Mouse (Mus musculus): ENCODE results near the gene D7Ertd443e. TPM values are rescaled to one million over a fixed set of nuclear protein-coding genes. Genes with fewer than 3 reads are reported as not detected.
A peak's percentile ranks its signal among the peaks of the same experiment; 100 is the strongest.

The D7Ertd443e gene
- polyA plus RNA-seq, 1 experiment from 2014 or later: 0.13 TPM

GRCm38 (mm10) chr7:134320979-134321378 is 64.5 kb downstream of the D7Ertd443e start:
- Histone ChIP-seq H3K27ac (ENCODE audit: low read depth, low read length) (no peak overlapping the region), H3K9ac (ENCODE audit: low read depth, low read length) (no peak overlapping the region), H3K27me3 (ENCODE audit: control insufficient read depth, insufficient read depth, low read length) (no peaks in the 10 kb centered on the region), H3K9me3 (replicated peaks; ENCODE audit: control insufficient read depth, low read length) (no peaks in the 10 kb centered on the region), H3K4me1 (ENCODE audit: control insufficient read depth, insufficient read depth, low read length) (no peaks in the 10 kb centered on the region), H3K4me3 (ENCODE audit: low read depth, low read length) (no peak overlapping the region), H3K4me2 (no peak overlapping the region), H3K36me3 (ENCODE audit: control insufficient read depth, insufficient read depth, low read length) (no peaks in the 10 kb centered on the region)
- WGBS (ENCODE audit: insufficient replicate concordance): 78% methylated on average over 10 of the region's 10 CpGs
- ATAC-seq (replicated peaks; ENCODE audit: insufficient number of reproducible peaks, low FRiP score, low TSS enrichment): no peak

GRCm38 (mm10) chr7:134302084-134302483 is 83.4 kb downstream of the D7Ertd443e start:
- Histone ChIP-seq H3K4me2 (no peak overlapping the region), H3K9ac (ENCODE audit: low read depth, low read length) (no peak overlapping the region), H3K36me3 (ENCODE audit: control insufficient read depth, insufficient read depth, low read length) (no peaks in the 10 kb centered on the region), H3K27me3 (ENCODE audit: control insufficient read depth, insufficient read depth, low read length) (no peaks in the 10 kb centered on the region), H3K9me3 (replicated peaks; ENCODE audit: control insufficient read depth, low read length) (no peaks in the 10 kb centered on the region), H3K4me1 (ENCODE audit: control insufficient read depth, insufficient read depth, low read length) (no peaks in the 10 kb centered on the region), H3K27ac (ENCODE audit: low read depth, low read length) (no peak overlapping the region), H3K4me3 (ENCODE audit: low read depth, low read length) (no peak overlapping the region)
- 84% methylated on average over 3 of the region's 3 CpGs for WGBS (ENCODE audit: insufficient replicate concordance)
- ATAC-seq (replicated peaks; ENCODE audit: insufficient number of reproducible peaks, low FRiP score, low TSS enrichment): no peak

- WGBS (ENCODE audit: insufficient replicate concordance): 37% methylated on average over 8 of the region's 8 CpGs
- H3K27me3 ChIP-seq (ENCODE audit: control insufficient read depth, insufficient read depth, low read length): no peaks in the 10 kb centered on the region
- H3K4me2 ChIP-seq: no peak overlapping the region
- ATAC-seq (replicated peaks; ENCODE audit: insufficient number of reproducible peaks, low FRiP score, low TSS enrichment): no peak
- H3K9me3 ChIP-seq (replicated peaks; ENCODE audit: control insufficient read depth, low read length): no peaks in the 10 kb centered on the region
- no peaks in the 10 kb centered on the region for H3K4me1 ChIP-seq (ENCODE audit: control insufficient read depth, insufficient read depth, low read length)
- H3K9ac ChIP-seq (ENCODE audit: low read depth, low read length): no peak overlapping the region
- no peak overlapping the region for H3K27ac ChIP-seq (ENCODE audit: low read depth, low read length)
- H3K36me3 ChIP-seq (ENCODE audit: control insufficient read depth, insufficient read depth, low read length): no peaks in the 10 kb centered on the region
- H3K4me3 ChIP-seq (ENCODE audit: low read depth, low read length): no peak overlapping the region
Measured at GRCm38 (mm10) chr7:134301285-134301684, 84.2 kb downstream of the D7Ertd443e start.

- H3K27me3 ChIP-seq (ENCODE audit: control insufficient read depth, insufficient read depth, low read length): no peaks in the 10 kb centered on the region
- WGBS (ENCODE audit: insufficient replicate concordance): 69% methylated on average over 3 of the region's 3 CpGs
- H3K36me3 ChIP-seq (ENCODE audit: control insufficient read depth, insufficient read depth, low read length): no peaks in the 10 kb centered on the region
- no peak for ATAC-seq (replicated peaks; ENCODE audit: insufficient number of reproducible peaks, low FRiP score, low TSS enrichment)
- H3K9ac ChIP-seq (ENCODE audit: low read depth, low read length): no peak overlapping the region
- 0 out of 2 replicates have a peak, but pooled peaks cover 5% of the 10 kb centered on the region for H3K4me1 ChIP-seq (ENCODE audit: control insufficient read depth, insufficient read depth, low read length)
- no peak overlapping the region for H3K27ac ChIP-seq (ENCODE audit: low read depth, low read length)
- H3K4me3 ChIP-seq (ENCODE audit: low read depth, low read length): no peak overlapping the region
- H3K4me2 ChIP-seq: no peak overlapping the region
- H3K9me3 ChIP-seq (replicated peaks; ENCODE audit: control insufficient read depth, low read length): no peaks in the 10 kb centered on the region
Measured at GRCm38 (mm10) chr7:134292750-134293149, 92.7 kb downstream of the D7Ertd443e start.

- Histone ChIP-seq H3K9ac (ENCODE audit: low read depth, low read length) (no peak overlapping the region), H3K4me1 (ENCODE audit: control insufficient read depth, insufficient read depth, low read length) (0 out of 2 replicates have a peak, but pooled peaks cover 8% of the 10 kb centered on the region), H3K4me2 (no peak overlapping the region), H3K36me3 (ENCODE audit: control insufficient read depth, insufficient read depth, low read length) (no peaks in the 10 kb centered on the region), H3K4me3 (ENCODE audit: low read depth, low read length) (no peak overlapping the region), H3K9me3 (replicated peaks; ENCODE audit: control insufficient read depth, low read length) (no peaks in the 10 kb centered on the region), H3K27ac (ENCODE audit: low read depth, low read length) (no peak overlapping the region), H3K27me3 (ENCODE audit: control insufficient read depth, insufficient read depth, low read length) (no peaks in the 10 kb centered on the region)
- WGBS (ENCODE audit: insufficient replicate concordance): 49% methylated on average over 7 of the region's 7 CpGs
- no peak for ATAC-seq (replicated peaks; ENCODE audit: insufficient number of reproducible peaks, low FRiP score, low TSS enrichment)
Measured at GRCm38 (mm10) chr7:134289611-134290301, 95.7 kb downstream of the D7Ertd443e start.

- no peaks in the 10 kb centered on the region for H3K9me3 ChIP-seq (replicated peaks; ENCODE audit: control insufficient read depth, low read length)
- no peak overlapping the region for H3K9ac ChIP-seq (ENCODE audit: low read depth, low read length)
- no peak for ATAC-seq (replicated peaks; ENCODE audit: insufficient number of reproducible peaks, low FRiP score, low TSS enrichment)
- H3K36me3 ChIP-seq (ENCODE audit: control insufficient read depth, insufficient read depth, low read length): no peaks in the 10 kb centered on the region
- no peak overlapping the region for H3K4me3 ChIP-seq (ENCODE audit: low read depth, low read length)
- H3K27me3 ChIP-seq (ENCODE audit: control insufficient read depth, insufficient read depth, low read length): no peaks in the 10 kb centered on the region
- no peak overlapping the region for H3K27ac ChIP-seq (ENCODE audit: low read depth, low read length)
- WGBS (ENCODE audit: insufficient replicate concordance): 82% methylated on average over 5 of the region's 5 CpGs
- no peak overlapping the region for H3K4me2 ChIP-seq
- H3K4me1 ChIP-seq (ENCODE audit: control insufficient read depth, insufficient read depth, low read length): 0 out of 2 replicates have a peak, but pooled peaks cover 8% of the 10 kb centered on the region
Measured at GRCm38 (mm10) chr7:134289126-134289525, 96.3 kb downstream of the D7Ertd443e start.

- ATAC-seq (replicated peaks; ENCODE audit: insufficient number of reproducible peaks, low FRiP score, low TSS enrichment): peak; percentile 52; the same call in 1 of the 2 replicates
- Histone ChIP-seq H3K4me2 (no peak overlapping the region), H3K27ac (ENCODE audit: low read depth, low read length) (no peak overlapping the region; the same call in 1 of the 2 replicates)
Measured at GRCm38 (mm10) chr7:134287570-134288222, 97.8 kb downstream of the D7Ertd443e start.

GRCm38 (mm10) chr7:134272956-134273355 is 112.5 kb downstream of the D7Ertd443e start:
- no peaks in the 10 kb centered on the region for H3K36me3 ChIP-seq (ENCODE audit: control insufficient read depth, insufficient read depth, low read length)
- no peaks in the 10 kb centered on the region for H3K9me3 ChIP-seq (replicated peaks; ENCODE audit: control insufficient read depth, low read length)
- no peak overlapping the region for H3K4me2 ChIP-seq
- H3K4me1 ChIP-seq (ENCODE audit: control insufficient read depth, insufficient read depth, low read length): no peaks in the 10 kb centered on the region
- ATAC-seq (replicated peaks; ENCODE audit: insufficient number of reproducible peaks, low FRiP score, low TSS enrichment): no peak
- H3K4me3 ChIP-seq (ENCODE audit: low read depth, low read length): no peak overlapping the region
- no peak overlapping the region for H3K27ac ChIP-seq (ENCODE audit: low read depth, low read length)
- 80% methylated on average over 5 of the region's 5 CpGs for WGBS (ENCODE audit: insufficient replicate concordance)
- no peak overlapping the region for H3K9ac ChIP-seq (ENCODE audit: low read depth, low read length)
- no peaks in the 10 kb centered on the region for H3K27me3 ChIP-seq (ENCODE audit: control insufficient read depth, insufficient read depth, low read length)

More at GRCm38 (mm10) chr7:134287570-134288222, 97.8 kb downstream of the D7Ertd443e start:
- H3K27me3 ChIP-seq (ENCODE audit: control insufficient read depth, insufficient read depth, low read length): no peaks in the 10 kb centered on the region
- H3K9ac ChIP-seq (ENCODE audit: low read depth, low read length): no peak overlapping the region
- H3K36me3 ChIP-seq (ENCODE audit: control insufficient read depth, insufficient read depth, low read length): no peaks in the 10 kb centered on the region
- no peaks in the 10 kb centered on the region for H3K9me3 ChIP-seq (replicated peaks; ENCODE audit: control insufficient read depth, low read length)
- WGBS (ENCODE audit: insufficient replicate concordance): 29% methylated on average over 6 of the region's 6 CpGs
- no peak overlapping the region for H3K4me3 ChIP-seq (ENCODE audit: low read depth, low read length)
- 0 out of 2 replicates have a peak, but pooled peaks cover 8% of the 10 kb centered on the region for H3K4me1 ChIP-seq (ENCODE audit: control insufficient read depth, insufficient read depth, low read length)
